ENCODE assay signal across 8 mouse cellular contexts in the genomic region with DNA sequence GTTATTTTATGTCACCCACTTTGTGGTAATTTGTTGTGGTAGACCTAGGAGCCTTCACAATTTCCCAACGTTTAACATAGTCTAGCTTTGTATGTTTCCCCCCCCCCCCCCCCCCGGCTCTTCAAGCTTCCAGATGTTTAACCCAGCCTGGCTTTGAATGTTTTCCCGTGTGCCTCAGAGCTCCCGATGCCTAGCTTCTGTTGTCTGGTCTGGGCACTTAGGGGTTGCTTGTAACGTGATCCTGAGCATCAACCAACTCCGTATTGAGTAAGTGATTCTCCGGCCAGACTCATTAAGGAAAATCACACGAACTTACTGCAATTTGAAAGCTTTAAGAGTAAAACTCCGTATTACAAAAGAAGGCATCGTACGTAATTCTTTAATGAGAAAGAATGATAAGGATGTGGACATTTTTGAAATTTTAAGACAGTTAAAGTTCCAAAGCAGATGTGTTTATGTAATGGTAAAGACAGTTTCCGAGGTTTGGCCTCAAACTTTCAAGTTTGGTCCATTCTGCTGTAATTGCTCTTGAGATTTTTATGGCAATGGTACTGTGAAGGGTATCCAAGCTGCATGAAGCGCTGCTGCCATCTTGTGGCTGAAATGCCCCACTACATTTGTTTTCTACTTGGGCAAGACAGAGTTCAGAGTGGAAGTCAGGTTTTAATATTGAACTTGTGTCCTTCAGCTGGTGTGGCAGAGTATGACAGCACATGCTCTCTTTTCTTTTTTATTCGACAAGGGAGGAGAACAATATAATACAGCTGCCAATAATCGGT.
DNase-seq lines count a peak whose midpoint lies in the region; ATAC-seq and TF ChIP-seq lines count a peak whose summit lies in the region.

No protein-coding gene starts in this region.

- peak overlapping the region; percentile 48 for H3K4me2 ChIP-seq in embryonic facial prominence, embryonic 15.5 days (replicated peaks)
- peak overlapping the region; percentile 22 for H3K4me2 ChIP-seq in heart, embryonic 14.5 days (ENCODE audit: low read length)
- peak overlapping the region; percentile 46 for H3K4me2 ChIP-seq in kidney, postnatal 0 days (ENCODE audit: low read length)
- H3K4me2 ChIP-seq in liver, embryonic 11.5 days: no peak overlapping the region
- no peak overlapping the region for H3K4me2 ChIP-seq in neural tube, embryonic 15.5 days

- 42% methylated on average over 15 of the region's 15 CpGs for WGBS in bone marrow, adult 2 months
- 11% methylated on average over 15 of the region's 15 CpGs for WGBS in embryonic facial prominence, embryonic 15.5 days
- 39% methylated on average over 15 of the region's 15 CpGs for WGBS in heart, embryonic 14.5 days
- 13% methylated on average over 15 of the region's 15 CpGs for WGBS in kidney, postnatal 0 days
- 35% methylated on average over 15 of the region's 15 CpGs for WGBS in liver, embryonic 11.5 days
- 37% methylated on average over 15 of the region's 15 CpGs for WGBS in neural tube, embryonic 15.5 days

- no peaks in the 10 kb centered on the region for H3K4me1 ChIP-seq in bone marrow, adult 2 months (ENCODE audit: control insufficient read depth, insufficient read depth, low read length)
- peaks cover 5% of the 10 kb centered on the region; the same call in 1 of the 2 replicates for H3K4me1 ChIP-seq in embryonic facial prominence, embryonic 15.5 days
- no peaks in the 10 kb centered on the region for H3K4me1 ChIP-seq in heart, embryonic 14.5 days (ENCODE audit: control insufficient read depth in 2 of 2, insufficient read depth in 2 of 2, low read length in 2 of 2)
- H3K4me1 ChIP-seq in kidney, postnatal 0 days (replicated peaks; ENCODE audit: insufficient read depth, low read length): no peaks in the 10 kb centered on the region
- H3K4me1 ChIP-seq in liver, embryonic 11.5 days (replicated peaks; ENCODE audit: control insufficient read depth, insufficient read depth, low read length): no peaks in the 10 kb centered on the region
- H3K4me1 ChIP-seq in neural tube, embryonic 15.5 days: peaks cover 7% of the 10 kb centered on the region; the same call in 1 of the 2 replicates

- peak; percentile 87 for DNase-seq in kidney, postnatal 0 days (ENCODE audit: low spot score)
- peak; percentile 52 for DNase-seq in liver, embryonic 11.5 days (ENCODE audit: low spot score)
- peak; percentile 2 to 5 for DNase-seq in thymus, adult 18-20 months

- no peak overlapping the region for H3ac ChIP-seq in C2C12 (ENCODE audit: control insufficient read depth, insufficient read length, low read depth)

- no peak overlapping the region for H3K9ac ChIP-seq in embryonic facial prominence, embryonic 15.5 days
- H3K9ac ChIP-seq in heart, embryonic 14.5 days (ENCODE audit: low read length): no peak overlapping the region
- H3K9ac ChIP-seq in kidney, postnatal 0 days (ENCODE audit: low read depth, low read length): no peak overlapping the region
- H3K9ac ChIP-seq in liver, embryonic 11.5 days (ENCODE audit: low read depth, low read length): no peak overlapping the region
- H3K9ac ChIP-seq in neural tube, embryonic 15.5 days (replicated peaks): no peak overlapping the region

- H3K79me2 ChIP-seq in C2C12 (ENCODE audit: control insufficient read depth, insufficient read depth): no peaks in the 10 kb centered on the region

- TF ChIP-seq POLR2A in bone marrow, adult 2 months (IDR thresholded peaks at IDR 0.05; ENCODE audit: borderline replicate concordance, control insufficient read depth, low read depth, low read length): no peak

- no peaks in the 10 kb centered on the region for H3K27me3 ChIP-seq in C2C12 (ENCODE audit: control insufficient read depth, insufficient read depth, insufficient read length)
- no peaks in the 10 kb centered on the region for H3K27me3 ChIP-seq in embryonic facial prominence, embryonic 15.5 days
- H3K27me3 ChIP-seq in heart, embryonic 14.5 days (ENCODE audit: control insufficient read depth, insufficient read depth, low read length): no peaks in the 10 kb centered on the region
- no peaks in the 10 kb centered on the region for H3K27me3 ChIP-seq in kidney, postnatal 0 days (ENCODE audit: insufficient read depth, low read length)
- no peaks in the 10 kb centered on the region for H3K27me3 ChIP-seq in liver, embryonic 11.5 days (replicated peaks; ENCODE audit: control insufficient read depth, insufficient read depth, low read length)
- no peaks in the 10 kb centered on the region for H3K27me3 ChIP-seq in neural tube, embryonic 15.5 days (replicated peaks)

- no peak overlapping the region for H3K4me3 ChIP-seq in C2C12 (ENCODE audit: insufficient read depth, poor library complexity, severe bottlenecking)
- H3K4me3 ChIP-seq in bone marrow, adult 2 months (replicated peaks; ENCODE audit: control insufficient read depth, low read depth, low read length): no peak overlapping the region
- peak overlapping the region; percentile 22 for H3K4me3 ChIP-seq in embryonic facial prominence, embryonic 15.5 days (replicated peaks)
- H3K4me3 ChIP-seq in heart, embryonic 14.5 days (ENCODE audit: control insufficient read depth in 1 of 2, insufficient read depth in 1 of 2, low read depth in 1 of 2, low read length in 2 of 2): no peak overlapping the region
- no peak overlapping the region for H3K4me3 ChIP-seq in kidney, postnatal 0 days (replicated peaks; ENCODE audit: low read depth, low read length)
- H3K4me3 ChIP-seq in liver, embryonic 11.5 days (ENCODE audit: low read depth, low read length): no peak overlapping the region
- H3K4me3 ChIP-seq in neural tube, embryonic 15.5 days (replicated peaks): no peak overlapping the region

- H3K36me3 ChIP-seq in C2C12 (ENCODE audit: control insufficient read depth, insufficient read depth): no peaks in the 10 kb centered on the region
- no peaks in the 10 kb centered on the region for H3K36me3 ChIP-seq in embryonic facial prominence, embryonic 15.5 days
- no peaks in the 10 kb centered on the region for H3K36me3 ChIP-seq in heart, embryonic 14.5 days (ENCODE audit: control insufficient read depth, insufficient read depth, low read length)
- no peaks in the 10 kb centered on the region for H3K36me3 ChIP-seq in kidney, postnatal 0 days (ENCODE audit: insufficient read depth, low read length)
- no peaks in the 10 kb centered on the region for H3K36me3 ChIP-seq in liver, embryonic 11.5 days (ENCODE audit: control insufficient read depth, insufficient read depth, low read length)
- H3K36me3 ChIP-seq in neural tube, embryonic 15.5 days: no peaks in the 10 kb centered on the region

- peak; percentile 55 for TF ChIP-seq CTCF in C2C12 (IDR thresholded peaks at IDR 0.05; ENCODE audit: control insufficient read depth, insufficient read depth, insufficient read length)
- TF ChIP-seq CTCF in bone marrow, adult 2 months (IDR thresholded peaks at IDR 0.05; ENCODE audit: control insufficient read depth, insufficient read depth, low read length): peak; percentile 63
- TF ChIP-seq CTCF in kidney, postnatal 0 days (IDR thresholded peaks at IDR 0.05; ENCODE audit: low read depth): peak; percentile 99

- no peaks in the 10 kb centered on the region for H3K79me3 ChIP-seq in C2C12 (ENCODE audit: low read depth)

- peak; percentile 72; the same call in 1 of the 2 replicates for ATAC-seq in embryonic facial prominence, embryonic 15.5 days (ENCODE audit: insufficient number of reproducible peaks, low FRiP score, low TSS enrichment, low read depth)
- ATAC-seq in heart, embryonic 14.5 days (ENCODE audit: insufficient number of reproducible peaks, insufficient read depth, low FRiP score, low read depth): no peak
- ATAC-seq in kidney, postnatal 0 days (replicated peaks; ENCODE audit: low FRiP score, low read depth): peak; percentile 67
- no peak for ATAC-seq in liver, embryonic 11.5 days (replicated peaks; ENCODE audit: low FRiP score)
- peak; percentile 61 for ATAC-seq in neural tube, embryonic 15.5 days (ENCODE audit: low FRiP score)

- no peaks in the 10 kb centered on the region for H3K9me3 ChIP-seq in embryonic facial prominence, embryonic 15.5 days (replicated peaks)
- H3K9me3 ChIP-seq in heart, embryonic 14.5 days (ENCODE audit: control insufficient read depth, low read length): no peaks in the 10 kb centered on the region
- H3K9me3 ChIP-seq in kidney, postnatal 0 days (replicated peaks; ENCODE audit: low read length): no peaks in the 10 kb centered on the region
- no peaks in the 10 kb centered on the region for H3K9me3 ChIP-seq in liver, embryonic 11.5 days (ENCODE audit: control insufficient read depth, low read length)
- no peaks in the 10 kb centered on the region for H3K9me3 ChIP-seq in neural tube, embryonic 15.5 days (replicated peaks)

- H3K27ac ChIP-seq in bone marrow, adult 2 months (ENCODE audit: control insufficient read depth, insufficient read depth, low read depth, low read length, poor library complexity): no peak overlapping the region
- H3K27ac ChIP-seq in embryonic facial prominence, embryonic 15.5 days (replicated peaks): no peak overlapping the region
- no peak overlapping the region for H3K27ac ChIP-seq in heart, embryonic 14.5 days (replicated peaks in 1 of 2; ENCODE audit: control insufficient read depth in 1 of 2, insufficient read depth in 1 of 2, low read depth in 2 of 2, low read length in 2 of 2)
- H3K27ac ChIP-seq in kidney, postnatal 0 days: no peak overlapping the region
- H3K27ac ChIP-seq in liver, embryonic 11.5 days (ENCODE audit: low read depth, low read length): no peak overlapping the region
- H3K27ac ChIP-seq in neural tube, embryonic 15.5 days (replicated peaks): no peak overlapping the region

TF ChIP-seq in C2C12, 6 proteins besides CTCF, POLR2A, EP300 and RAD21:
- no peak for TF ChIP-seq FOSL1 (IDR thresholded peaks at IDR 0.05; ENCODE audit: insufficient read depth, low read length, poor library complexity, severe bottlenecking)
- no peak for TF ChIP-seq MYOG (IDR thresholded peaks at IDR 0.05; ENCODE audit: control insufficient read depth, extremely low read depth, insufficient read length)
- no peak for TF ChIP-seq CEBPB (IDR thresholded peaks at IDR 0.05; ENCODE audit: low read depth)
- TF ChIP-seq MAX (IDR thresholded peaks at IDR 0.05): no peak
- no peak for TF ChIP-seq USF1 (IDR thresholded peaks at IDR 0.05; ENCODE audit: low read depth)
- no peak for TF ChIP-seq MYOD1 (IDR thresholded peaks at IDR 0.05; ENCODE audit: control insufficient read depth, insufficient read length, low read depth)

Comparison
In these comparisons a context has a peak if more than half of its experiments do, and no peak if none do; other contexts are left out.
1. ATAC-seq: peak in embryonic facial prominence, embryonic 15.5 days (single experiment), kidney, postnatal 0 days (single experiment) and neural tube, embryonic 15.5 days (single experiment); none in heart, embryonic 14.5 days (single experiment) and liver, embryonic 11.5 days (single experiment).
2. H3K4me2 ChIP-seq: peak in embryonic facial prominence, embryonic 15.5 days (single experiment), heart, embryonic 14.5 days (single experiment) and kidney, postnatal 0 days (single experiment); none in liver, embryonic 11.5 days (single experiment) and neural tube, embryonic 15.5 days (single experiment).
3. DNase-seq: peak in every context shown above with its lines; median percentile 87 in kidney, postnatal 0 days; 52 in liver, embryonic 11.5 days; 4 in thymus, adult 18-20 months.
4. Peak in every context shown above with its lines, with median percentiles within 50 percentile points of each other: CTCF ChIP-seq.